Mouse (Mus musculus) testis, adult 2 months (tissue): ENCODE data around the gene Qrich1. TPM values are rescaled to one million over a fixed set of nuclear protein-coding genes. Genes with fewer than 3 reads are reported as not detected.

Experiments used
- H3K27ac ChIP-seq: fragments of 200-500 bp; 2 replicates; pipeline ENCODE4 v1.5.1; 2012; ENCODE audit warnings: low read depth, low read length; ENCODE audit not compliant: control insufficient read depth, insufficient read depth
- H3K27me3 ChIP-seq: fragments of 200-500 bp; 2 replicates; pipeline ENCODE4 v1.6.1; 2012; ENCODE audit warnings: mild to moderate bottlenecking, low read length, moderate library complexity; ENCODE audit not compliant: control insufficient read depth, insufficient read depth
- H3K36me3 ChIP-seq: fragments of 200-500 bp; 2 replicates; pipeline ENCODE4 v1.6.1; 2012; ENCODE audit warnings: mild to moderate bottlenecking, low read length; ENCODE audit not compliant: control insufficient read depth, insufficient read depth
- H3K4me1 ChIP-seq: fragments of 200-500 bp; 2 replicates; pipeline ENCODE4 v1.6.1; 2012; ENCODE audit warnings: low read length; ENCODE audit not compliant: control insufficient read depth, insufficient read depth
- H3K4me3 ChIP-seq: fragments of 200-500 bp; 2 replicates; pipeline ENCODE4 v1.5.1; 2012; ENCODE audit warnings: low read depth, mild to moderate bottlenecking, low read length, moderate library complexity, mixed read lengths; ENCODE audit not compliant: control insufficient read depth
- CTCF ChIP-seq: fragments of 200-500 bp; IDR thresholded peaks from 2 replicates; pipeline ENCODE4 v1.5.1; 2012; ENCODE audit warnings: low read depth, mild to moderate bottlenecking, inconsistent platforms, low read length, moderate library complexity; ENCODE audit not compliant: control insufficient read depth, insufficient read depth, insufficient replicate concordance
- POLR2A ChIP-seq: fragments of 200-500 bp; IDR thresholded peaks from 2 replicates; pipeline ENCODE4 v1.6.1; 2012; ENCODE audit warnings: low read depth, mild to moderate bottlenecking, inconsistent platforms, low read length, moderate library complexity; ENCODE audit not compliant: control insufficient read depth
- polyA plus RNA-seq: library from polyadenylated mRNA; depleted of rRNA; stranded (reverse); fragments of >200 nt; gene quantifications from 2 replicates; pipeline ENCODE4 v1.2.3, GENCODE M21; 2012

Gene Qrich1
- polyA plus RNA-seq, 1 experiment: 196 TPM

GRCm38 (mm10) chr9:108572321-108572720 is 55.7 kb downstream of the Qrich1 start:
- H3K27ac ChIP-seq: no peak overlapping the region
- TF ChIP-seq CTCF: no peak
- no peak for TF ChIP-seq POLR2A
- H3K4me1 ChIP-seq: peaks cover 19% of the 10 kb centered on the region
- no peaks in the 10 kb centered on the region for H3K27me3 ChIP-seq
- no peak overlapping the region for H3K4me3 ChIP-seq
- H3K36me3 ChIP-seq: no peaks in the 10 kb centered on the region; the same call in none of the 2 replicates

DNA sequence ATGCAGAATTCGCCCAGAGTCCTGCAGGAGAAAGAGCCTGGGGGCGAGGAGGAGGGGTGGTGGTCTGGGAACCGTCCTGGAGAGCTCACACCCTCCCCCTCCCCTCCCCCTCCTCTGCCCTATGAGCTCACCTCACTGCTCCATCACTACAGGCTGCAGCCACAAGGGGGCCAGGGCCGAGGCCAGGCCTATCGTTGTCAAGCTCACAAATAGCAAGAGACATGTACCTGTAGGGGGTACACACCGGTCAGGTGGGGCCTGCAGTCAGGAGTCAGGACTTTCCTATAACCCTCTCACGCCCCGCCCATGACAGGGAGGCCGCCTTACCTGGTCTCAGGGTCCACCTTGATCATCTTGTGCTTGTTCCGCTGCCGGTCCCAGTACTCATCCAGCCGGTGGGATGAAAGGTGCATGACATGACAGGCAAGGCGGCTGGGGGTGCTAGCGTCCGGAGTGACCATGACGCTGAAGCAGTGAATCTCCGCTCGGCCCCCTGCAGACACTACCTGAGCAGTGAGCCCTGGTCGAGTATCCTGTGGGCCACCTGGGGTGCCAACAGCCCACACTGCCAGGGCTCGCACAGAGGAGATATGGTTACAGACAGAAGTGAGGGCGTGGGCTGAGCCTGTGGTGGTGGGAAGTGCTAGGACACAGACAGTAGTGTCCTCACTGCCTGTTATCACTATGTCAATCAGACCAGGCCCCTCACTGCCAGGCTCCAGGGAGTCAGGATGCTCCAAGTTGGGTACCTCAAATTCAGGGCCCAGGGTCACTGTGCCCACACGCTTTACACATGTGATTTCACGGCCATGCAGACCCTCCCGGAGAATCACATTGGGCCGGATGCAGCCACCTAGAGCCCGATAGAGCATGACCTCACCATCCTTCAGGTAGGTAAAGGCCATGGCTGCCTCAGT is 57.4 kb downstream of the Qrich1 start:
- Histone ChIP-seq H3K36me3 (no peaks in the 10 kb centered on the region; the same call in none of the 2 replicates), H3K27ac (no peak overlapping the region), H3K4me1 (peaks cover 23% of the 10 kb centered on the region)

GRCm38 (mm10) chr9:108574921-108575320 is 58.3 kb downstream of the Qrich1 start:
- Histone ChIP-seq H3K36me3 (no peaks in the 10 kb centered on the region; the same call in none of the 2 replicates), H3K4me1 (peaks cover 31% of the 10 kb centered on the region), H3K27me3 (no peaks in the 10 kb centered on the region), H3K4me3 (no peak overlapping the region), H3K27ac (no peak overlapping the region)
- TF ChIP-seq CTCF (no peak), POLR2A (no peak)

More for the DNA sequence above, 57.4 kb downstream of the Qrich1 start:
- H3K27me3 ChIP-seq: no peaks in the 10 kb centered on the region
- TF ChIP-seq POLR2A (no peak), CTCF (no peak)
- H3K4me3 ChIP-seq: no peak overlapping the region

- no peaks in the 10 kb centered on the region for H3K27me3 ChIP-seq
- H3K4me3 ChIP-seq: no peak overlapping the region
- peaks cover 24% of the 10 kb centered on the region for H3K4me1 ChIP-seq
- H3K27ac ChIP-seq: no peak overlapping the region
- TF ChIP-seq CTCF: no peak
- no peak for TF ChIP-seq POLR2A
- no peaks in the 10 kb centered on the region; the same call in none of the 2 replicates for H3K36me3 ChIP-seq
These were observed 59.0 kb downstream of the Qrich1 start for GRCm38 (mm10) chr9:108575321-108576297.

- H3K4me3 ChIP-seq: no peak overlapping the region
- H3K27me3 ChIP-seq: no peaks in the 10 kb centered on the region
- H3K4me1 ChIP-seq: peaks cover 20% of the 10 kb centered on the region
- H3K27ac ChIP-seq: no peak overlapping the region
- no peak for TF ChIP-seq POLR2A
- no peak for TF ChIP-seq CTCF
- no peaks in the 10 kb centered on the region; the same call in 1 of the 2 replicates for H3K36me3 ChIP-seq
These were observed 60.4 kb downstream of the Qrich1 start for GRCm38 (mm10) chr9:108577025-108577424.

DNA sequence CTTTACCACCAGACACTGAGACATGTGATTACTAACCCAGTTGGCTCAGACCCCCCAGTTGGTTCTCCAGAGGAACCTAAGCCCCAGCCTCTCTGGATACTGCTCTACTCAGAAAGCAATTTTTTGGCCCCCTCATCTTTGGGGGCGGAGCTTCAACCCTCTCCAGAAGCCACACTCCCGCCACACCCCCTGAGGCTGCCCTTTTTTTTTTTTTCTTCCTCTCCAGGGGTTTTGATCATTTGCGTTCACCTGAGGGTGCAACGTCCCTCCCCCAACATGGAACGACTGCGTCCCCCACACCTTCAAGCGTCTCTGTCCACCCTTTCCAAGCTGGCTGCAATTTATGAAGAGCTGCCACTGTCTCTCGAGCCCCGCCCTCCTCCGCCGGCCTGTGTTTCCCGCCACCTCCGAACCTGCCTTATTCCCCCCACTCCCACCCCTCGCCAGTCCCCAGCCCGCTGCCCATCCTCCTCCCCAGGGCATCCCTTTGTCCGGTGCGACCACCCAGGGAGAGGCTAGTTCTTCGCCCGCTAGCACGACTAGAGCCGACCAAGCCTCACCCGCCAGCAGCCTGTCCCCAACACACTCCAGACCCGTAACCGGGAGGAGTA is 61.4 kb downstream of the Qrich1 start:
- no peak for TF ChIP-seq POLR2A
- no peak for TF ChIP-seq CTCF
- Histone ChIP-seq H3K36me3 (no peaks in the 10 kb centered on the region; the same call in 1 of the 2 replicates), H3K4me1 (peaks cover 20% of the 10 kb centered on the region)

More for the DNA sequence above, 61.4 kb downstream of the Qrich1 start:
- Histone ChIP-seq H3K27ac (peak overlapping the region; percentile 83), H3K4me3 (peak overlapping the region; percentile 93), H3K27me3 (no peaks in the 10 kb centered on the region)
